Mouse (Mus musculus): ENCODE measurements around the gene Plekha1. TPM values are rescaled to one million over a fixed set of nuclear protein-coding genes. Genes with fewer than 3 reads are reported as not detected.

Gene Plekha1
- total RNA-seq, 2 experiments from 2014 or later, result 132 to 140 TPM

DNA sequence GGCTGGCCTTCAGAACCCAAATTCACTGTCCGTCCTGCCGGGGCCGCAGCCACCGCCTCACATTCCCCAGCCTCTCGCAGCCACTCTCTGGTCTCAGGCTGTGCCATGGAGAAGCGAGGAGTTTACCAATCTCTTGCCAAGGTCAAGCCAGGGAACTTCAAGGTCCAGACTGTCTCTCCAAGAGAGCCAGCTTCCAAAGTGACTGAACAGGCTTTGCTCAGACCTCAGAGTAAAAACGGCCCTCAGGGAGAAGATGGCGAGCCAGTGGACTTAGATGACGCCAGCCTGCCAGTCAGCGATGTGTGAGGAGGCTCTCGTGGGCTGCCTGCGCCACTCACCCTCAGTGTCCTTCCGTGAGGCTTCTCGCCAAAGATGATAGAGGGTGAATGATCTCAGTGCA, 45.3 kb downstream of the Plekha1 start:
- intact Hi-C loops (cut with DNase I), result loop anchor here (10.0 kb wide), 1 partner anchor 86 kb away; no protein-coding TSS in a partner anchor
- no peak for DNase-seq

DNA sequence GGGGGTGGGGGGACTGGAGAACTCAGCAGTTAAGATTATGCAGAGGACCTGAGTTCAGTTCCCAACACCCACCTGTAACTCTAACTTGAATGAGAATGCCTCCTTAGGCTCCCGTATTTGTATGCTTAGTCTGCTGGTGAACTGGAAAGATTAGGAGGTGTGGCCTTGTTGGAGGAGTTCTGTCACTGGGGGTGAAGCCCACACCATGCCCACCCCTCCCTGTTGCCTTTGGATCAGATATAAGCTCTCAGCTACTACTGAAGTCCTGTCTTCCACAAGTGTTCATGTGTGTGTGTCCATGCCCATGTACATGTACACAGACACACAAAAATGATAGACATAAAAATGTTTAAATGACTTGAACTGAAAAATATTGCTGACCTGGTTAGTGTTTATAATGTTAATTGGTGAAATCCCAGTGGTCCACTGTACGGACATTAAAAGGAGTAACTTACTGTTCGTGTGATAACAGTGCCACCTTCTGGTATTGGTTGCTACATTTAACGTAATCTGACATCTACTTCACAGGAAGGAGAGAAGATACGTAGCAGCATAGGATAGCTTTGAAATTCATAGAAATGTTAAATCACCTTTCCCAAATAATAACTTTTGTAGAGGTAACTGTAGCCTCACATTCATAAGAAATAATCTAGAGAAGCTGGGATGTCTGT, 49.3 kb downstream of the Plekha1 start:
- no peak for DNase-seq
- intact Hi-C loops (cut with DNase I), result loop anchor here (5.0 to 10.0 kb wide), 2 partner anchors 90 to 143 kb away; partner anchors contain the start of gene Btbd16

DNA sequence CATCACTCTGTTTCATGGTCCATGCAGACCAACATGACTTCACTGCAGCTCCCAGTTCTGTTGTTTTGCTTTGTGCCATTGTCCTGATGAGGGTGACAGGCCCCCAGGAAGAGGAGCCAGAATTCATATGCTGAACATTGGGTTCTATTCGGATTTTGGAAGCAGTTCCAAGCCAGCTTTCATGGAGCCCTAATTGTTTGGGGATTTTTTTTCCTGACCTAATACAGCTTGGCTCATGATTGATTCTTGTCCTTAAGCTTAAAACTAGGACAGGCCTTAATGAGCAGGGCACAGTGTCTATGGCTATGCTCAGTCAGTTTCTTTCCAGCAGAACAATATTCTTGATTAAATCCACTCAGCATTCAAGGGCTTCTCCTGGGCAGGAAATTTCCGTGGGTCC, 52.7 kb downstream of the Plekha1 start:
- intact Hi-C loops (cut with DNase I), result loop anchor here (5.0 to 10.0 kb wide), 2 partner anchors 93 to 146 kb away; partner anchors contain the start of gene Btbd16
- DNase-seq, result no peak

DNA sequence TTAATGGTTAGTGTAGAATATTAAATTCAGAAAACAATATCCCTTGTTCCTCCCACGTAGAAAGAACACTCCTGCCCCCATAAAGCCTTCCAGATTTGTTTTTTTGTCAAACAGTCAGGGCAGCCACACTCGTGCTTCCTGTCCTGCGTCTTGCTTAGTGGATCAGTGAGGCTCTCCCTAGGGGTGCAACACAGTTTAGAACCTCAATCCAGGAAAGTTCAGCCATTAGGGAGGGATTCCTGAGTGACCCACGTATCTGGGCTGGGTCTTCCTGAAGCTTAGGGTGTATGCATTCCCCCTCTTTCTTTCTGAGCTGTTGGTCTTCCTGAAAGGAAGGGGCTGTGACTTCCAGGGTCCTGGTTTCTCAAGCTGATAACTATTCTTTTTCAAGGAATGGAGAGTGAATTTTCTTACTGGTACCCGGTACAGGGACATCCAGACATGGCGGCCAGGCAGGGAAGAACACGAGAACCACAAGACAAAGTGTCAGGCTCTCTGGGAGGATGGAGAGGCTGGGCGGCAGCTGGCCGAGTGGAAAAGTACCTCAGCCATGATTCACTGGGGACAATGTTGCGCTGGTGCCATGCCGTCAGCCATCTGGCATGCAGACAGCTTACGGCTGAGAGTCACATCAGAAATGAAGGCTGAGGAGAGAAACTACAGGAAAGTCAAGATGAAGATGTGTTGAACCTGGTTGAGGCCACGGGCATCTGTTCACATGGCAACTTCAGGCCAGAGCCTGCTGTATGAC, 57.6 kb downstream of the Plekha1 start:
- intact Hi-C loops (cut with DNase I), result no loop called here
- DNase-seq, result peak; percentile 81

DNA sequence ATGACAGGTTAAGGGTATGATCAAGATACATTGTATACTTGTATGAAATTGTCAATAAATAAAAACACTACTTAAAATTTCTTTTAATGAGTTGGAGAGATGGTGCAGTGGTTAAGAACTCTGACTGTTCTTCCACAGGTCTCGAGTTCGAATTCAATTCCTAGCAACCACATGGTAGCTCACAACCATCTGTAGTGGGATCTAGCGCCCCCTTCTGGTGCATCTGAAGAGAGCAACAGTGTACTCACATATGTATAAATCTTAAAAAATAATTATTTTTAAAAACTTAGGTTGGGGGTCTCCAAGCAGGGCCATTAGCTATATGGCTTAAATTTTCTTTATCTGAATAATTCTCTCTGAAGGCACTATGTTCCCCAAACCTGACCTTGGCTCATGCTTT, 64.8 kb downstream of the Plekha1 start:
- intact Hi-C loops (cut with DNase I), result no loop called here
- DNase-seq, result no peak

DNA sequence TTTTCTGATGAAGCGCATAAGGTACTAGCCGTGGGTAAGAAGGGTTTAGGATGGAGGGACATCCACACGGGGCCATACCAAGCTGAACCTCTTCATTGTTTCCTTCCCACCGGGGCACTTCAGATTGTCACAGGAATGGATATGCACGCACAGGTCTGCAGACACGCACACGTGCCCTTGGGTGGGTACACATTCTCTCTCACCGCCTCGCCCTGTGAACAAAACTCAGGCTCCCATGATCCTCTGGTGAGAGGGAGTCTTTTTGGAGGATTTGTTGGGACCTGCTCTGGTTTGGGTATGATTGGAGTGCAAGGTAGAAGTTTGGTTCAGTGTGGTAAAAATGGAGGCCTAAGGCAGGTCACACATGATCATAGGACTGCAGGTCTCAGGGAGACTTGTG, 67.4 kb downstream of the Plekha1 start:
- no peak for DNase-seq
- intact Hi-C loops (cut with DNase I), result no loop called here

DNA sequence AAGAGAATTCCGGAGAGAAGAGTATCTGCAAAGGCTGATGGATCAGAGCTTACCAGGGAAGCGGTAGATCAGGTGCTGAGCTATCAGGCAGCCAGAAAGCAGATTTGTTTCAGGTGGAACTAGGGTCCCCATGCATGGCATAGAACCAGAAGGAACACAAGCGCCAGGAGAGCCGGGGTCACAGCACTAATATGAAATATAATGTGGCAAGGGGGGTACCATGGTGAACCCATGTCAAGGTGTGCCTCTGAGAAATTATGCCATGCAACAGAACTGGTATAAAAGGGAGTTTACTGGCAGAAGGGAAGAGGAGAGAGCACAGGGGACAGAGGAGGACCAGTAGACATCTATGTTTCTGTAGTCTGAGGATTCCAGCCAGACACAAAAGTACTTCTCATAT, 69.1 kb downstream of the Plekha1 start:
- intact Hi-C loops (cut with DNase I), result no loop called here
- no peak for DNase-seq

DNA sequence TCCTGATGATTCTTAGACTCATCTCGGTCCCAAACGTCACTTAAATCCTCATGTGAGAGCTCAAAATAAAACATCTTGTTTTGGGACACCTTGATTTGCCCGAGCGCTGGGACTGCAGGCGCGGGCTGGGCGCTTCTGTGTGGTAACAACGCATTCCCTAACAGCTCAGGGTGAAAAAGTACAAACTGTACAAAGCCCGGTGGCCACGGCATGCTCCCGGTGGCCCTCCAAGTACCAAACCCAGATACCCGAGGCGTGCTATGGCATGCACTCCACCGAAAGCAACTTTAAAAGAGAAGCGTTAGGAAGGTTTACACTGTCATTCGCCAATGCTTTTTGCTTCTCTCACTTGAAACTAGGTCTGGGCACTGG, 69.9 kb downstream of the Plekha1 start:
- DNase-seq, result no peak
- intact Hi-C loops (cut with DNase I), result no loop called here

DNA sequence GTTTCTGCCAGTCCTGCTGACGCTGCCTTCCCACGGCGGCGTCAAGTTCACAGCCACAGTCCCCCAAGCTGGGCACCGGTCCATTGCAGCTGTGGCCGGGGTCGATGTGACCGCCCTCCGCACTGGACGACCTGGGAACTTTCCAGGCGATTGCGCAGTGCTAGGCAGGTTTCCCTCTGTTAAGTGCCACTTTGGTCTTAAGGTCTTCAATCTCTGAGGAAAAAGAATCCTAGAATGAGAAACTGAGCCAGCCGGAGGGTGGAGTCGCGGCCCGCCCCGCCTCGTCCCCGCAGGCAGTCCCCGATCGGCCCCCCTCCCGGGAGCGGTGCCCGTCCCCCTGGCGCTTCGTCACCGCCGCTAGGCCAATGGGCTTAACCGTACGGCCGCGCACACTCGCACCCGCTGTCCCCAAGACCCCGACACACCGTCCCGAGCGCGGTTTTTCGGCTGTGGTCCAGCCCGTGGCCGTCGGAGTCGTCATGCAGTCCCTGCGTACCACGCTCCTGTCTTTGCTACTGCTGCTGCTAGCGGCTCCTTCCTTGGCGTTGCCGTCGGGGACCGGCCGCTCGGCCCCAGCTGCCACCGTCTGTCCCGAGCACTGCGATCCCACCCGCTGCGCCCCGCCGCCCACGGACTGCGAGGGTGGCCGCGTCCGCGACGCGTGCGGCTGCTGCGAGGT, 70.4 kb downstream of the Plekha1 start, which contains the start of gene Htra1:
Htra1 (plus strand) TSS at position 319 of the 679 bp plus-strand sequence.
- DNase-seq, result peak; percentile 68
- intact Hi-C loops (cut with DNase I), result no loop called here

DNA sequence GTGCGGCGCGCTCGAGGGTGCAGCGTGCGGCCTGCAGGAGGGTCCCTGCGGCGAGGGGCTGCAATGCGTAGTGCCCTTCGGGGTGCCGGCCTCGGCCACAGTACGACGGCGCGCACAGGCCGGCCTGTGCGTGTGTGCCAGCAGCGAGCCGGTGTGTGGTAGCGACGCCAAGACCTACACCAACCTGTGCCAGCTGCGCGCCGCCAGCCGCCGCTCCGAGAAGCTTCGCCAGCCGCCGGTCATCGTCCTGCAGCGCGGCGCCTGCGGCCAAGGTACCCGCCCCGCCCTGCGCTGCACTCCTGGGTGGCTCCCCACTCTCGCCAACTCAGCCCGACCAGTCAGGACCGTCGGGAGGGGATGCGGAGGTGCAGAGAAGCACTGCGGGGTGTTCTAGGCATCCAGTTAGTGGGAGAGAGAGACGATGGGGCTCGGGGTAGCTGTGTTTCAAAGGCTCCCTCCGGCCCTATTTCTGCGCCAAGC, 71.0 kb downstream of the Plekha1 start:
- DNase-seq, result no peak
- intact Hi-C loops (cut with DNase I), result no loop called here

DNA sequence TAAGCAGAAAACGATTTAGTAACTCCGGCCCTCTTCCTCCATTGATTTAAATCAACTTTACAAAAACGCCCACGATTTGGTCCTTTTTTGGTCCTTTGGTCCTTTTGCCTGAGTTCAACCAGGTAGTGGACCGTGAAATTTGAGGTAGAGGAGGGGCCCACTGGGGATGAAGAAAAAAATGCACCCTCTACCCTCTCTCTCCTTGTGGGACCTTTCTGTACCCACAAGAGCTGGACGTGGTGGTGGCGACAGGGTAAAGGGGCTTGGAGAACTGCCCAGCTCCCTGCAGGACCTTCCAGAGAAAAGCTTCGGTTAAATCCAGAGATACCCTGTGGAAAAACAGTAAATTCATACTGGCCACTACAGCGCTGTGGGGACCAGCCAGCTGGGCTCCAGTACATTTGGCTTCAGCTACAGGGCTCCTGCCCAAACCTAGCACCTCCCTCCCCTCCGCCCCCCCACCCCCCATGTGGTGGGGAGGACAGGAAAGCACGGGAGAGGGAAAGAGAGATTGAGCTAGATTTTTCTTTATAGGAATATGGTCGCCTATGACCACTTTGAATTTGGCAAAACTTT, 71.8 kb downstream of the Plekha1 start:
- intact Hi-C loops (cut with DNase I), result no loop called here
- peak; percentile 48 for DNase-seq

DNA sequence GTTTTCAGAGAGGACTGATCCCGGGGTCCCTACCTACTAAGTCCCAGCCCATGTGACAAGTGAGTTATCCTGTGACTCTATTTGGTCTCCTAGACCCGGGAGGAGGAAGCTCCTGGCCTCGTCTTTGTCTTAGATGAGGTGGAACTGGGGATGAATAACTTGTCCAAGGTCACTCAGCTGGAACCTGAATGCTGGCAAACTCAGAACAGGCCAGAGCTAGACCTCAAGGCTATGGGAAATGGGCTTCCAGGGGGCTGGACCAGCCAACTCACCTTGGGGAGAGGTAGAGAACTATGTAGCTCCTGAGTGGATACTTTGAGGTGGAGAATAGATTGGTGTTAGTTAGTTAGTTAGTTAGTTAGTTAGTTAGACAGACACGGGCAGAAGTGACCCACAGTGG, 72.4 kb downstream of the Plekha1 start:
- intact Hi-C loops (cut with DNase I), result no loop called here
- DNase-seq, result no peak

DNA sequence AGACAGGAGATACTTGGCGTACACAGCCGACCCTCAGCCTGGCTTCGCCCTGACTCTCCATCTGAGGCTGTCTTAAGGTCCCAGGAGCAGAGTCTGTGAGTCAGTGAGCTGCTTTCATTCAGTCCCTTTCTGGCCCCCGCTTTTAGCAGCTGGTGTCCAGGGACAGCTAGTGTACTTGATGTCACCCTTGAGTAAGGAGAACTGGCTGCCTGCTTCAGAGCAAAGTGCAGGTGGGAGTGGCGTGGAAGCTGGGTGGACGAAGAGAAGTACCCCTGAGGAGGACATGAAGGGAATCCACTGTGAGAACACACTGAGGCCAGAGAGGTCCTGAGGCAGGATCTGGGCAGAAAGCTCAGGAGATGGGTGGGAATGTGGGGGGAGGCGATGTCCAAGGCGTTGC, 73.3 kb downstream of the Plekha1 start:
- intact Hi-C loops (cut with DNase I), result no loop called here
- DNase-seq, result no peak

DNA sequence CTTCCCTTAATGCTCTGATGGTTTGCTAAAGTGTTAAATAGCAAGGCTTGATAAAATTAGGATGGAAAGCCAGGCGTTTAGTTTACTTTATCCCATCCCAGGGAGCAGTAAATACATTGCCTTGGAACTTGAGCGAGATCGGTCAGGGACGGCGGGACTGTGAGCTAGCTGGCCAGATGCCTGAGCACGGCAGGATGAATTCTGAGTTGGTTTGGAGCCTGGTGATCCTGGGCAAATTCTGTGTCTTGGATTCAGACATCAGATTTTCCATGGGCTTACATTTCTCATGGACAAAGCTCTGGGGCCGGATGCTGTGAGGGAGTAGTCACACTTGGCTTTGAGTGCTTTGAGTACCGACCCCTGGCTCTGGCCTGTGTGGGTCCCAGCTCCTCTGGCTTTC, 75.2 kb downstream of the Plekha1 start:
- DNase-seq, result peak; percentile 68
- intact Hi-C loops (cut with DNase I), result no loop called here

DNA sequence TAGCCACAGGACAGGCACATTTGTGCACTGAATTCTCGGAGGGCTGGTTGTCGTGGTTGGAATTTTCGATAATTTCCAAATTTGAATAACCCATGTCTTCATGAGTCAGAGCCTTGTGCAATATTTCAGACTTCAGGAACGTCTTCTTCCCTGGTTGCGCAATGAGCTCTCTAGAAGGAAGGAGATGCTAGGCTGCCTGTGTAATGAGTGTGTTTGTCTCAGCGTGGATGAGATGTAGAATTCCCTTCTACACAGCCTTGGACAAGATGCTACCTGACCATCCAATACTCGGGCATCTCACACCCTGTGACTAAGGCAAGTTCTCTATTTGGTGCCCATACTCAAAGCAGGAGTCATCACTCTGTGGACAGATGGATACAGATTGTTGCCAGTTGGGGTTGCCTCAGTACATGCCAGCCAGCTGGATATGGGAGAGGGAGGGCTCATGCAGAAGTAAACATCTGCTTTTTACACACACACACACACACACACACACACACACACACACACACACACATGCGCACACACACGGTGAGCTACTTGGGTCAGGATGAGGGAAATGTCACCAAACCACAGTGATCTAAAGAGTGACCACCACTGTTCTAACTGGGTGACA, 77.8 kb downstream of the Plekha1 start:
- no peak for DNase-seq

DNA sequence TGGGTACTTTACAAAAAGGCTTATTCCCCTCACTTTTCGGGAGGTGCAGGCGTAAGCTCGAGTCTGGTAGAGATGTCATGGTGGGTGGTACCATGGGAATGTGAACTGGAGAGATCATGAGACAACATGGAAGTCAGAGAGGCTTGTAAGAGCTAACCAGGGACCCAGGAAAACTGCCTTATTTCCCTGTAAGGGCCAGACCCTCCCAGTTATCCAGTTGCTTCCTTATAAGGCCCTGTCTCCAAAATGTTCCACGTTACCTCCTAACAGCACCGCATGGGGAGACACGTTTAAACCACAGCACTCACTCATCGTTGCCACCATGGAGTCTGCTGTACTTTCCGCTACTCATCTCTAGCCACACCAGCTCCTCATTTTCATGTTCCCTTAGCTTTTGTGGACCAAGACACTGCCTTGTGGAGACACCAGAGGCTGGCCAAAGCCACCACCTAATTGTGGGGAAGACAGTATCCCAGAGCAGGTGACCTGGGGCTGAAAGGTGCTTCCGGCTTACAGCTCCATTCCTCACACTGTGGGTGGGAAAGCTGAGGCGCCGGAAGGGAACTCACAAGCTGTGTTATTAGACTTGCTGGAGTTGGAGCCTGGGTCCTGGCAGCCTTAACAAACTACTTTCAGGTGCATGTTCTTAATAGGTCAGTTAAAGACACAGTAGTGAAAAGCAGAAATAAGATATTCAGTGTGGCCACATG, 79.4 kb downstream of the Plekha1 start:
- intact Hi-C loops (cut with DNase I), result no loop called here
- DNase-seq, result no peak

More for the DNA sequence above, 77.8 kb downstream of the Plekha1 start:
- intact Hi-C loops (cut with DNase I), result no loop called here

DNA sequence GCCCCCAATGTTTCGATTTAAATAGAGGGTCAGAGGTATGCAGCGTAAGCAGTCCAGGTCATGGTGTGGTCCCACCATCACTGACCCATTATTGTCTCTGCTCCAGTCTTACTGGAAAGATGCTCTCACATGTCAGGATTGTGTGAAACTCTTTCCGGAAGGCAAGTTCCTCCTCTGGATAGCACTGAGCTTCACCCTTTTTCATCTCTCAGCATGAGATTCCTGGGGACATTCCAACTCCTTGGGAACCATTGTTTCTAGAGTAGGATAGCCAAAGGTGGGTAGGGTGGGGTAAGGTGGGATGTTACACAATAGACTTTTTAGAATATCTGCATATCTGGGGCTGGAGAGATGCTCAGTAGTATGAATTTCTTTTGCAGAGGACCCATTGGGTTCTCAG, 80.2 kb downstream of the Plekha1 start:
- no peak for DNase-seq
- intact Hi-C loops (cut with DNase I), result no loop called here

DNA sequence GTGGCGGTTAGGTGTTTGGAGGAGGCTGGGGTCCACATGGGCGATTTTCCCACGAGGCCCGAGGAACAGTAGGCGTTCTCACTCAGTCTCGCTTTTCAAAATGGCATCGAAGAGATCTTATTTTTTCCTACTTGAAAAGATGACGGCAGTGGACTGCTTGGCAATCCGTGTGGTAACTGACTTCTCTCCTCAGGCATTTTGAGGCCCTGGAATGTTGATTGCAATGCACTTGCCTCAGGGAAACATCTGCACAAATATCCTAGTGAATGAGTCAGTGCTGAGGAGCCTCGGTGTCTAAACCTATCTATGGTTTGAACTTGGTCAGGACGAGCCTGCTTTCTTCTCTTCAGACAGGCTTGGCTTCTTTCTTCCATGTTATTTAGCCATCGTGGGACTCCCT, 80.7 kb downstream of the Plekha1 start:
- intact Hi-C loops (cut with DNase I), result no loop called here
- DNase-seq, result no peak

DNA sequence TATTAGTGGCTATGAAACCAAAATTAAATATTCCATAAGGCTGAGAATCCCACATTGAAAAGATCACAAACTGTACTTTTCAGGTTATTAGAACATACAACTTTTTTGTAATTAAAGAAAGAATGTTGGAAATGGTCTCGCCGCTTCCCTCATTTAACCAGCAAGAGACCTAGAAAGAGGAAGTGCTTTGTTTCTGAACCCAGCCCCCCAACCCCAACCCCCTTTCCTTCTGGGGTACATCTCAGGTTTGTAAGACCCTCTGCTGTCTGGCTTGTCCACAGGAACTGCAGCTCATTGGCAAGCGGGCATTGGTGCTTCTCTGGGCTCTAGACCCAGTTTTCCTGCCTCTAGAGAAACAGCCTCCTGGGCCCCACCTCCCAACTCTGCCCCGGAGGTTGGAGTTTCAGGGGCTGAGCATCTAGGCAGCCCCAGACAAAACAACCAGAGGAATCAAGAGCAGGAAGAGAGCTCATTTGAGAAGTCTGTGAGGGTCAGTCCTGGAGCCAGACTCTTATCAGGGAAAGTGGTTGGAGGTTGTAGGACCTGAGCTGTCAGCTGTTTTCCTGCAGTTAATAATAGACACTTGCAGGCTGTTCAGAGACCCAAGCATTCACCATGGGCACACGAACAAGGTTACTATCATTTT, 83.1 kb downstream of the Plekha1 start:
- no peak for DNase-seq
- intact Hi-C loops (cut with DNase I), result no loop called here

DNA sequence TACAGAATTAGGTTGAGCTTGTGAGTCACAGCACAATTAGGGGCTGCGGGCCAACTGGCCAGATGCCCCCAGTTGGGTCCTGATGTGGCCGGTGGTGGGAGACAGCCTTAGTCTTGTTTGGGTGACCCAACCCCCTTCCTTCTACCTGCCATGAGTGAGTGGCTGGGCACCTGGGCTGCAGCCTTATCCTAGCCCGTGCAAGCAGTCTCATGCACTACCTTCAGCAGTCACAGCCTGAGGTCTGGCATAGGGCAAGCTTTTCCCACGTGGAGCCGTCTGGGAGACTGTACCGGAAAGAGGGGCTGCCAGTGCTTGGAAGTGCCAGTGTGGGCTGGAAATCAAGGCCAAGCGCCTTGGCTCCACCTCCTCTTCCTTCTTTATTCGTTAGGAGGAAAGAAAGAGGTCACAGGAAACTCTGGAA, 83.8 kb downstream of the Plekha1 start:
- peak; percentile 64 for DNase-seq
- intact Hi-C loops (cut with DNase I), result no loop called here
